Mouse (Mus musculus): ENCODE results near the gene Wdfy4. TPM values are rescaled to one million over a fixed set of nuclear protein-coding genes. Genes with fewer than 3 reads are reported as not detected.

Wdfy4 gene
- polyA plus RNA-seq, 1 experiment from 2014 or later, result 0.22 TPM

- Histone ChIP-seq H3K27me3 (no peaks in the 10 kb centered on the region), H3K9ac (no peak overlapping the region), H3K27ac (no peak overlapping the region), H3K4me3 (no peak overlapping the region), H3K4me1 (no peaks in the 10 kb centered on the region), H3K9me3 (no peaks in the 10 kb centered on the region), H3K4me2 (no peak overlapping the region), H3K36me3 (no peaks in the 10 kb centered on the region)
- WGBS, result 87% methylated on average over 3 of the region's 3 CpGs
- ATAC-seq (ENCODE audit: insufficient number of reproducible peaks, insufficient read depth, low FRiP score, low TSS enrichment, low read depth), result no peak
Measured at GRCm38 (mm10) chr14:33073355-33073754, 112.0 kb downstream of the Wdfy4 start.

- Histone ChIP-seq H3K27ac (no peak overlapping the region), H3K27me3 (no peaks in the 10 kb centered on the region), H3K36me3 (no peaks in the 10 kb centered on the region), H3K9me3 (no peaks in the 10 kb centered on the region), H3K9ac (no peak overlapping the region), H3K4me1 (no peaks in the 10 kb centered on the region), H3K4me3 (no peak overlapping the region), H3K4me2 (no peak overlapping the region)
- WGBS, result 84% methylated on average over 7 of the region's 7 CpGs
- ATAC-seq (ENCODE audit: insufficient number of reproducible peaks, insufficient read depth, low FRiP score, low TSS enrichment, low read depth), result no peak
Measured at GRCm38 (mm10) chr14:33072351-33072750, 113.0 kb downstream of the Wdfy4 start.

DNA sequence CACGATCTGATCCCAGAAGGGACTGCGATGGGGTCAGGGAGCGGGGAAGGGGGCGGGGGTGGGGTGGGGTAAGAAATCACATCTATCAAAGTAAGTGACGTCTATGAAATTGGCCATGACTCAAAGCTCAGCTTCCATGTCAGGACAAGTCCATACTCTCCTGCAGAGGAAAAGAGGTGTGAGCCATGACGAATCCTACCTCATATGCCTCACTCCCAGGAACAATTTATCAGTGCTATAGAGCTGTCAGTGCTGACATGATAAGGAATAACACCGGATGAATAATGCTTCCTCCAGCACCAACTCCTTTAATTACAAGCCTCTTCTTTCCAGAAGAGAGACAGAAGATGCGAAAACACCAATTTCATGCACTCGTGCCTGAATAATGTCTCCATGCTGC, 117.6 kb downstream of the Wdfy4 start:
- Histone ChIP-seq H3K36me3 (no peaks in the 10 kb centered on the region), H3K4me1 (no peaks in the 10 kb centered on the region), H3K9ac (no peak overlapping the region), H3K4me2 (no peak overlapping the region), H3K4me3 (no peak overlapping the region), H3K27ac (no peak overlapping the region), H3K27me3 (no peaks in the 10 kb centered on the region), H3K9me3 (peaks cover 4% of the 10 kb centered on the region; the same call in 1 of the 2 replicates)
- no peak for ATAC-seq (ENCODE audit: insufficient number of reproducible peaks, insufficient read depth, low FRiP score, low TSS enrichment, low read depth)
- WGBS, result 80% methylated on average over 9 of the region's 9 CpGs

DNA sequence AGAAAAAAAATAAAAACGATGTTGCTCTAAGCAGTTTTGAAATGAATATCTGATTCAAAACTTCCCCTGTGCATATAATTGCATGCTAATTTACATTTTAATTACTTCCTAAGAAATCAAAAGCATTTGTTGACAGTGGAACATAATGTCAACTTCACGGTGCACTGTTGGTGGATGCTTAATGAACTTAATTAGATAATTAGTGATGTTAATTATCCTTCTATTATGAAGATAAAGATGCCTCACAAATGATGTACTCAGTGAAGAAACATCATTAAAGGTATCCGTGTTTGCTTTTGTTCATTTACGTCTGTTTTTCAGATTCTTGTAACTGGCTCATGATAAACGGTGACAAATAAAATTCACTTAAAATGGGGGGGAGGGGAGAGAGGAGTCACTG, 122.3 kb downstream of the Wdfy4 start:
- no peak for ATAC-seq (ENCODE audit: insufficient number of reproducible peaks, insufficient read depth, low FRiP score, low TSS enrichment, low read depth)
- H3K9me3 ChIP-seq, result peaks cover 4% of the 10 kb centered on the region; the same call in 1 of the 2 replicates
- H3K4me2 ChIP-seq, result no peak overlapping the region
- H3K4me1 ChIP-seq, result no peaks in the 10 kb centered on the region
- H3K4me3 ChIP-seq, result no peak overlapping the region
- WGBS, result 67% methylated on average over 5 of the region's 5 CpGs
- no peaks in the 10 kb centered on the region for H3K36me3 ChIP-seq
- no peak overlapping the region for H3K9ac ChIP-seq
- no peak overlapping the region for H3K27ac ChIP-seq
- no peaks in the 10 kb centered on the region for H3K27me3 ChIP-seq

DNA sequence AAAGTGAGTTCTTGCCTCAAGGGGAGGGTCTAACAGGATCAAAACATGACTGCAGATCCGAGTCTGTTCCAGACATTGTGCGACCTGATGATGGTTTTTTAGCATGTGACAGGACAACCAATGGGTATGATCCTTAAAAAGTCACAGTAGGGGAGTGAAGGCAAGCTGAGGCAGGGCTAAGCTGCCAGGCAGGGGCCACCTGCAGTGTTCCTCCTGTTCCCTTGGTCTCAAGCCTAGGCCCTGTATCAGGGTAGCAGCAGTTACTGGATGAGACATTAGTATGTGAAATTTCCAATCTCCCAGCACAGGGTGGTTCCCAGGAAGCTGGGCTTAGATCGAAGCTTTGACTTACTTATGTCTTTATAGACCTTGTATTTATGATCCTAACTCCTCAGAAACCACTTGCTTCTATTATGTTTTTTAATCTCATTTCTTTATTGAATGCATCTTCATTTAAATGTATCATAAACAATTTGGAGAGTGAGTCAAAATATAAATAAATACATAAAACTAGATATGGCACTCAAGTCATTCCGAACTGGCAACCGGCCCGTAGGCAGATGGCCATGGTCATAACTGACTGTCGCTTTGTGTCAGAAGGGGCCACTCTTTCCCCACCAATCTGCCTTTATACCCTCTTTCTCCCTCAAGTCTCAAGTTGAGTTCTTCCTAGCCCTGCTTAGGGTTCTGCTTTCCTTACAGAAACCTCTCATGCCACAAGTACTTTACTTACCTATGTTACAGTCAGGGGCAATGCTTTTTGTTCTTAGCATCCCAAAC, 126.2 kb downstream of the Wdfy4 start:
- Histone ChIP-seq H3K36me3 (no peaks in the 10 kb centered on the region), H3K27me3 (no peaks in the 10 kb centered on the region), H3K4me3 (no peak overlapping the region), H3K9me3 (no peaks in the 10 kb centered on the region), H3K4me1 (no peaks in the 10 kb centered on the region), H3K4me2 (no peak overlapping the region), H3K9ac (no peak overlapping the region), H3K27ac (no peak overlapping the region)
- 88% methylated on average over 7 of the region's 7 CpGs for WGBS
- no peak for ATAC-seq (ENCODE audit: insufficient number of reproducible peaks, insufficient read depth, low FRiP score, low TSS enrichment, low read depth)

DNA sequence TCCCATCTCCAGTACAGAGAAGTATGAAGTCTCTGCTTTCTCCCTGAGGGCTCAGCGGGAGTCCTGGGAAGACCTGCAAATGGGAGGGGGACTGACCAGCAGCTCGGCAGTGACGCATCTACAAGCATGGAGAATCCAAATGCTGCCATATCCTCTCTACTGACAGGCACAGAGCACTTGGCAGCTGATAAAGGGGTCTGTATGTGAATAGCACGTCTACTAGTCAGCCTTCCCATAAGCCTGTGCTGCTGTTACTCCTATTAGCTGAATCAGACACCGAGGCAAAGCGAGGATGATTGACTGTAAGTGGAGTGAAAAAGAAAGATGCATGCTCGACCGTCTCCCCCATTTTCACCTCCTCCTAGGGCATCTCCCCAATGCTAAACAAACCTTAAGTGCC, 131.9 kb downstream of the Wdfy4 start:
- H3K9me3 ChIP-seq, result no peaks in the 10 kb centered on the region
- WGBS, result 61% methylated on average over 8 of the region's 8 CpGs
- ATAC-seq (ENCODE audit: insufficient number of reproducible peaks, insufficient read depth, low FRiP score, low TSS enrichment, low read depth), result no peak
- no peak overlapping the region for H3K9ac ChIP-seq
- H3K4me3 ChIP-seq, result no peak overlapping the region
- H3K27me3 ChIP-seq, result no peaks in the 10 kb centered on the region
- H3K27ac ChIP-seq, result no peak overlapping the region
- H3K4me1 ChIP-seq, result no peaks in the 10 kb centered on the region
- no peaks in the 10 kb centered on the region for H3K36me3 ChIP-seq
- H3K4me2 ChIP-seq, result no peak overlapping the region

GRCm38 (mm10) chr14:33045217-33045616, 140.1 kb downstream of the Wdfy4 start:
- H3K4me1 ChIP-seq, result no peaks in the 10 kb centered on the region
- no peak overlapping the region for H3K4me2 ChIP-seq
- no peak overlapping the region for H3K4me3 ChIP-seq
- WGBS, result 83% methylated on average over 3 of the region's 3 CpGs
- no peaks in the 10 kb centered on the region for H3K27me3 ChIP-seq
- H3K9ac ChIP-seq, result no peak overlapping the region
- no peak overlapping the region for H3K27ac ChIP-seq
- no peaks in the 10 kb centered on the region for H3K36me3 ChIP-seq
- no peak for ATAC-seq (ENCODE audit: insufficient number of reproducible peaks, insufficient read depth, low FRiP score, low TSS enrichment, low read depth)
- H3K9me3 ChIP-seq, result no peaks in the 10 kb centered on the region

GRCm38 (mm10) chr14:33036811-33037210, 148.5 kb downstream of the Wdfy4 start:
- peaks cover 13% of the 10 kb centered on the region for H3K4me1 ChIP-seq
- no peak overlapping the region for H3K9ac ChIP-seq
- WGBS, result 46% methylated on average over 3 of the region's 3 CpGs
- H3K4me2 ChIP-seq, result no peak overlapping the region
- no peak overlapping the region for H3K27ac ChIP-seq
- no peaks in the 10 kb centered on the region for H3K36me3 ChIP-seq
- H3K9me3 ChIP-seq, result no peaks in the 10 kb centered on the region
- no peak for ATAC-seq (ENCODE audit: insufficient number of reproducible peaks, insufficient read depth, low FRiP score, low TSS enrichment, low read depth)
- no peak overlapping the region for H3K4me3 ChIP-seq
- no peaks in the 10 kb centered on the region for H3K27me3 ChIP-seq

DNA sequence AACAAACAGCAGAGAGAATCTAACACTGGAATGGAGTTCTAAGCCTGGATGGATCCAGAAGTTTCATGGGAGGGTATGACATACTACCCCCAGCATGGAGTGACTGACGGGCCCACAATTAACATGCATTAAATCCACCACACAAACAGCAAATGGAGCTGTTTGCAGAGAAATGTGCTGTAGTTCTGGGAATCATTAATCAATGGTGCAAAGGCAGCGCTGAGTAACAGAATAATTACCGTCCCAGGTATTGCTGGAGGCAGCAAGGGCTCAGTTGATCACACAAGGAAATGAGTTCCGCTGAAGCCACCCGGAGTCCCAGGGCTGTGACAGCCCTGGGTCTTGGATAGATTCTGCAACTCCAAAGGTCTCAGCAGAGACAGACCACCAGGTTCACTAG, 149.9 kb downstream of the Wdfy4 start:
- 27% methylated on average over 5 of the region's 5 CpGs for WGBS
- no peak for ATAC-seq (ENCODE audit: insufficient number of reproducible peaks, insufficient read depth, low FRiP score, low TSS enrichment, low read depth)

DNA sequence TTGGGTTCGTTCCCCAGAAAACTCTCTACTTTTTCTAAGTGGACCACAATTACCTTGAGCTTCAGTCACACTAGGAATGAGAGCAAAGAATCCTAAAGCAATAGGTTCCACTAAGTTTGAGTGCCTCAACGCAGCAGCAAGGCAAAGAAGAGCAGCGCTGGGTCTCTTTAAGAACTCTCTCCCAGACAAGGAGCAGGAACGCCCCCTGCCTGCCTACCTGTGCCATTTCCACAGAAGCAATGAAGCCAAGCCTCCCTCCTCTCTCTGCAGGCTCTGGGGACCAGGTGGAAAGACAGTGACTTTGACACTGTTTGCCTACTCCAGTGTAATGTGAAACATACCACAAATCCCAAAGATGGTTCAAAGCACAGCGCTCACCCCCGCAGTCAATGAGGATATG, 151.9 kb downstream of the Wdfy4 start:
- H3K36me3 ChIP-seq, result no peaks in the 10 kb centered on the region
- H3K9ac ChIP-seq, result no peak overlapping the region
- H3K4me2 ChIP-seq, result no peak overlapping the region
- no peak overlapping the region for H3K4me3 ChIP-seq
- H3K4me1 ChIP-seq, result peaks cover 18% of the 10 kb centered on the region
- no peak for ATAC-seq (ENCODE audit: insufficient number of reproducible peaks, insufficient read depth, low FRiP score, low TSS enrichment, low read depth)
- WGBS, result 35% methylated on average over 6 of the region's 6 CpGs
- no peak overlapping the region for H3K27ac ChIP-seq
- H3K27me3 ChIP-seq, result no peaks in the 10 kb centered on the region
- H3K9me3 ChIP-seq, result no peaks in the 10 kb centered on the region

More for the DNA sequence above, 149.9 kb downstream of the Wdfy4 start:
- Histone ChIP-seq H3K27me3 (no peaks in the 10 kb centered on the region), H3K4me2 (no peak overlapping the region), H3K4me3 (no peak overlapping the region), H3K27ac (no peak overlapping the region), H3K9ac (no peak overlapping the region), H3K9me3 (no peaks in the 10 kb centered on the region), H3K4me1 (peaks cover 18% of the 10 kb centered on the region), H3K36me3 (no peaks in the 10 kb centered on the region)

- H3K4me2 ChIP-seq, result no peak overlapping the region
- H3K9me3 ChIP-seq, result no peaks in the 10 kb centered on the region
- H3K27me3 ChIP-seq, result no peaks in the 10 kb centered on the region
- ATAC-seq (ENCODE audit: insufficient number of reproducible peaks, insufficient read depth, low FRiP score, low TSS enrichment, low read depth), result no peak
- no peak overlapping the region for H3K27ac ChIP-seq
- H3K4me3 ChIP-seq, result no peak overlapping the region
- peaks cover 15% of the 10 kb centered on the region for H3K4me1 ChIP-seq
- 68% methylated on average over 3 of the region's 3 CpGs for WGBS
- H3K9ac ChIP-seq, result no peak overlapping the region
- H3K36me3 ChIP-seq, result no peaks in the 10 kb centered on the region
Measured at GRCm38 (mm10) chr14:33030849-33031248, 154.5 kb downstream of the Wdfy4 start.

GRCm38 (mm10) chr14:33019606-33020005, 165.7 kb downstream of the Wdfy4 start:
- Histone ChIP-seq H3K9ac (no peak overlapping the region), H3K27ac (no peak overlapping the region), H3K4me2 (no peak overlapping the region), H3K4me1 (no peaks in the 10 kb centered on the region), H3K36me3 (no peaks in the 10 kb centered on the region), H3K9me3 (no peaks in the 10 kb centered on the region), H3K27me3 (no peaks in the 10 kb centered on the region), H3K4me3 (no peak overlapping the region)
- no peak for ATAC-seq (ENCODE audit: insufficient number of reproducible peaks, insufficient read depth, low FRiP score, low TSS enrichment, low read depth)
- 49% methylated on average over 5 of the region's 5 CpGs for WGBS

Measured in embryonic facial prominence, embryonic 13.5 days (tissue).